Mouse (Mus musculus) liver, embryonic 12.5 days (tissue): ENCODE results near the gene Lcn4. TPM values are rescaled to one million over a fixed set of nuclear protein-coding genes. Genes with fewer than 3 reads are reported as not detected.
A peak's percentile ranks its signal among the peaks of the same experiment; 100 is the strongest.

Experiments
- ATAC-seq: fragments of 200-750 bp; cut with Nextera tagmentation; 2 replicates; pipeline ENCODE4 v1.8.0; 2017; ENCODE audit warnings: moderate number of reproducible peaks, mild to moderate bottlenecking, moderate library complexity
- H3K27ac ChIP-seq: fragments of 300-500 bp; sonication (generic); 2 replicates; pipeline ENCODE4 v1.5.1; 2016; ENCODE audit warnings: mild to moderate bottlenecking
- H3K27me3 ChIP-seq: fragments of 300-500 bp; sonication (generic); replicated peaks from 2 replicates; pipeline ENCODE4 v1.6.1; 2016; ENCODE audit warnings: mild to moderate bottlenecking, moderate library complexity
- H3K36me3 ChIP-seq: fragments of 300-500 bp; sonication (generic); 2 replicates; pipeline ENCODE4 v1.6.1; 2016; ENCODE audit warnings: mild to moderate bottlenecking, moderate library complexity
- H3K4me1 ChIP-seq: fragments of 300-500 bp; sonication (generic); 2 replicates; pipeline ENCODE4 v1.6.1; 2016
- H3K4me2 ChIP-seq: fragments of 300-500 bp; sonication (generic); 2 replicates; pipeline ENCODE4 v1.6.1; 2016; ENCODE audit warnings: mild to moderate bottlenecking, moderate library complexity
- H3K4me3 ChIP-seq: fragments of 300-500 bp; sonication (generic); 2 replicates; pipeline ENCODE4 v1.5.1; 2016; ENCODE audit warnings: mild to moderate bottlenecking, moderate library complexity
- H3K9ac ChIP-seq: fragments of 300-500 bp; sonication (generic); 2 replicates; pipeline ENCODE4 v1.6.1; 2016; ENCODE audit warnings: mild to moderate bottlenecking, moderate library complexity
- H3K9me3 ChIP-seq: fragments of 300-500 bp; sonication (generic); replicated peaks from 2 replicates; pipeline ENCODE4 v1.6.1; 2016; ENCODE audit warnings: mild to moderate bottlenecking, moderate library complexity
- WGBS: fragments of 180-500 bp; shearing (Covaris S2); methylation state at CpG from one replicate; pipeline ENCODE4 v1.1.7; 2016; ENCODE audit not compliant: insufficient replicate concordance; 5-methylcytosine and 5-hydroxymethylcytosine counted together
- polyA plus RNA-seq: library from polyadenylated mRNA; unstranded; fragments of >200 nt; fragmentation: Nextera tagmentation; extraction: Ambion mirVana; gene quantifications from 2 replicates; pipeline ENCODE4 v1.2.1, GENCODE M21; 2016

The Lcn4 gene
- polyA plus RNA-seq, 1 experiment from 2014 or later: not detected

- peaks cover 30% of the 10 kb centered on the region for H3K36me3 ChIP-seq
- H3K27ac ChIP-seq: peak overlapping the region; percentile 48
- H3K9me3 ChIP-seq: no peaks in the 10 kb centered on the region
- no peak for ATAC-seq
- H3K9ac ChIP-seq: peak overlapping the region; percentile 57; the same call in 1 of the 2 replicates
- no peak overlapping the region for H3K4me2 ChIP-seq
- no peak overlapping the region for H3K4me3 ChIP-seq
- 34% methylated on average over 7 of the region's 7 CpGs for WGBS
- peaks cover 50% of the 10 kb centered on the region for H3K4me1 ChIP-seq
- H3K27me3 ChIP-seq: no peaks in the 10 kb centered on the region
Observed at GRCm38 (mm10) chr2:26641006-26641647, 30.0 kb downstream of the Lcn4 start.

DNA sequence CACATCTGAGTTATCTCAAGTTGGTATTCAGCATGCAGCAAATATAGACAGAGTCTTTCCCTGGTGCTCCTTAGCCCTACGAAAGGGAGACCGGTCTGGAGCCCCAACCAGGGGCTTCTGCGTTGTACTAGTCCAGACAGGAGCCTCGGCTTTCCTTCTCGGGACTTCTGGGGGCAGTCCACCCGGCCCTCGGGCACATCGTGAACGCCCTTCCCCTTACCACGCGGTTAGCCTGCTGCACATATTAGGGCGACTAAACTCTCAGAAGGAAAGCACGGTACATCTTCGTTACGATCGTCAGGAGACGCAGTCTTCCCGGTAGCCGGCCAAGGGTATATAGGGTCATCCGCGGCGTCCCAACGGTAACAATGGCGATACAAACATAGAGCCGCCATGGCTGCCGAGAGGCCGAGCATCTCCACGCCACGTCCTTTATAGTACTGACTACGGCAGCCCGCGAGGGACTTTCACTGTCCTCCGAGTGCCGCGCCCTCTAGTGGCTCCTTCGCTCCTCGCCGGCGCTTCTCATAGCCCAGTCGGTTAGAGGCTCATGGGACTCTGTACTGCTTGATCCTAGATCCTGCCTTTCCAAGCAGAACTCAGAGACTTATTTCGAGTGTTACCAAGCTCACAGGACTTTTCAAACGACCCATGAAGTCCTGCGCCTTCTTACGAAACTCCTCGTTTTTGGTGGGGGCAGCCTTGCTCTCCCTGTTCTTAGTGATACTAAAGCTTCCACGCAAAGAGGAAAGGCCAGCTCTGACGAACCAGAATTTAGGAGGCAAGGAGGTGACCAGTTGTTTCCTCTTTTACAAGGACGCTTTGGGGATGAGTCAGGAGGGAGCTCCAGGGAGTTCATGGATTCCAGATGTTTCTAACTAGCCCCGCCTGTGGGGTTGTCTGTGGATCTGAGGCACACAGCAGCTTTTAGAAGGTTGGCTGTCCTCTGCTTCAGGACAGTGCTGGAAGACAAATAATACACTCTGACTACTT, 30.9 kb downstream of the Lcn4 start:
- ATAC-seq: peak; percentile 71
- Histone ChIP-seq H3K27me3 (no peaks in the 10 kb centered on the region), H3K4me2 (peak overlapping the region; percentile 72), H3K27ac (peak overlapping the region; percentile 73), H3K4me3 (peak overlapping the region; percentile 66), H3K9me3 (no peaks in the 10 kb centered on the region), H3K36me3 (peaks cover 40% of the 10 kb centered on the region), H3K9ac (peak overlapping the region; percentile 77), H3K4me1 (peaks cover 52% of the 10 kb centered on the region)
- WGBS: 3% methylated on average over 49 of the region's 49 CpGs

GRCm38 (mm10) chr2:26639083-26639482, 32.0 kb downstream of the Lcn4 start:
- Histone ChIP-seq H3K4me3 (peak overlapping the region; percentile 66), H3K9ac (peak overlapping the region; percentile 77), H3K27me3 (no peaks in the 10 kb centered on the region), H3K4me1 (peaks cover 46% of the 10 kb centered on the region), H3K4me2 (peak overlapping the region; percentile 72), H3K9me3 (no peaks in the 10 kb centered on the region), H3K27ac (peak overlapping the region; percentile 73), H3K36me3 (peaks cover 47% of the 10 kb centered on the region)
- ATAC-seq: peak; percentile 48
- WGBS: 4% methylated on average over 8 of the region's 8 CpGs

GRCm38 (mm10) chr2:26638572-26638971, 32.5 kb downstream of the Lcn4 start:
- H3K36me3 ChIP-seq: peaks cover 47% of the 10 kb centered on the region
- ATAC-seq: no peak

GRCm38 (mm10) chr2:26638039-26638438, 33.0 kb downstream of the Lcn4 start:
- Histone ChIP-seq H3K4me1 (peaks cover 44% of the 10 kb centered on the region), H3K9me3 (no peaks in the 10 kb centered on the region), H3K27me3 (no peaks in the 10 kb centered on the region), H3K27ac (peak overlapping the region; percentile 73; the same call in 1 of the 2 replicates), H3K4me2 (peak overlapping the region; percentile 72), H3K36me3 (peaks cover 47% of the 10 kb centered on the region), H3K4me3 (peak overlapping the region; percentile 66), H3K9ac (peak overlapping the region; percentile 77)
- 49% methylated on average over 5 of the region's 5 CpGs for WGBS
- no peak for ATAC-seq

More at GRCm38 (mm10) chr2:26638572-26638971, 32.5 kb downstream of the Lcn4 start:
- peak overlapping the region; percentile 73 for H3K27ac ChIP-seq
- H3K4me3 ChIP-seq: peak overlapping the region; percentile 66
- H3K9me3 ChIP-seq: no peaks in the 10 kb centered on the region
- peak overlapping the region; percentile 77 for H3K9ac ChIP-seq
- H3K27me3 ChIP-seq: no peaks in the 10 kb centered on the region
- WGBS: 40% methylated on average over 5 of the region's 5 CpGs
- H3K4me1 ChIP-seq: peaks cover 44% of the 10 kb centered on the region
- peak overlapping the region; percentile 72 for H3K4me2 ChIP-seq

DNA sequence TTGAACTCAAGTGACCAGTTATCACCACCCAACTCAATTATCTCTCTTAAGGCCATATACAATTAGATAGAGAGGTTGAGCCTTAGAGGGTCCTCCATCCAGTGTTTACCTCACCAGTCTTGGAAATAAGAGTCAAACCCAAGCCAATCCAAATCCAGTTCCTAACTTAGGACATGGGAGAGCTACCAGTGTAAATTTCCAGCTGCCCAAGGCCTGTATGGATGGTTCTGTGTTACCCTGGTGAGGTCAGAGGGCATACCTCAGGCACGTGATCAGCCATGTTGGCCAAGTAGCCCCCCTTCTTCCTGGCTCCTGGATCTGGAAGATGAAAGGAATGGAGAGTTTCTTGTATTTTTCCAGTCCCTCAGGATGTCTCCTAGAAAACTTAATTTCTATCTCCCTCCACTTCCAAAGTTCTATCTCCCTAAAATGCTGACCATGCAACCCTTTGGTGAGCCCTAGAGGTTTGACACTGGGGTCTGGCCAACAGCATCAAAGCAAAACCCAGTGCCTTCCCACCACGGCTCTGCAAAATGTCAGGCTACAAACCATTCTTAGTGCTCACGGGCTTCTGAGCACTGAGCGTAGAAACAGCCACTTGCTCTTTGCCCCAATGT, 33.7 kb downstream of the Lcn4 start:
- Histone ChIP-seq H3K9ac (0 out of 2 replicates have a peak overlapping the region, but pooled peaks have one; percentile 77), H3K4me2 (peak overlapping the region; percentile 72), H3K4me3 (peak overlapping the region; percentile 66; the same call in 1 of the 2 replicates), H3K4me1 (peaks cover 44% of the 10 kb centered on the region), H3K27ac (peak overlapping the region; percentile 73; the same call in 1 of the 2 replicates), H3K36me3 (peaks cover 47% of the 10 kb centered on the region), H3K27me3 (no peaks in the 10 kb centered on the region), H3K9me3 (no peaks in the 10 kb centered on the region)
- 76% methylated on average over 4 of the region's 4 CpGs for WGBS
- no peak for ATAC-seq

- no peak overlapping the region for H3K4me2 ChIP-seq
- no peak overlapping the region for H3K4me3 ChIP-seq
- H3K27me3 ChIP-seq: no peaks in the 10 kb centered on the region
- peaks cover 47% of the 10 kb centered on the region for H3K36me3 ChIP-seq
- ATAC-seq: no peak
- 37% methylated on average over 2 of the region's 2 CpGs for WGBS
- H3K9me3 ChIP-seq: no peaks in the 10 kb centered on the region
- H3K4me1 ChIP-seq: peaks cover 39% of the 10 kb centered on the region
- H3K27ac ChIP-seq: no peak overlapping the region
- H3K9ac ChIP-seq: no peak overlapping the region
Observed at GRCm38 (mm10) chr2:26636325-26636635, 34.8 kb downstream of the Lcn4 start.

DNA sequence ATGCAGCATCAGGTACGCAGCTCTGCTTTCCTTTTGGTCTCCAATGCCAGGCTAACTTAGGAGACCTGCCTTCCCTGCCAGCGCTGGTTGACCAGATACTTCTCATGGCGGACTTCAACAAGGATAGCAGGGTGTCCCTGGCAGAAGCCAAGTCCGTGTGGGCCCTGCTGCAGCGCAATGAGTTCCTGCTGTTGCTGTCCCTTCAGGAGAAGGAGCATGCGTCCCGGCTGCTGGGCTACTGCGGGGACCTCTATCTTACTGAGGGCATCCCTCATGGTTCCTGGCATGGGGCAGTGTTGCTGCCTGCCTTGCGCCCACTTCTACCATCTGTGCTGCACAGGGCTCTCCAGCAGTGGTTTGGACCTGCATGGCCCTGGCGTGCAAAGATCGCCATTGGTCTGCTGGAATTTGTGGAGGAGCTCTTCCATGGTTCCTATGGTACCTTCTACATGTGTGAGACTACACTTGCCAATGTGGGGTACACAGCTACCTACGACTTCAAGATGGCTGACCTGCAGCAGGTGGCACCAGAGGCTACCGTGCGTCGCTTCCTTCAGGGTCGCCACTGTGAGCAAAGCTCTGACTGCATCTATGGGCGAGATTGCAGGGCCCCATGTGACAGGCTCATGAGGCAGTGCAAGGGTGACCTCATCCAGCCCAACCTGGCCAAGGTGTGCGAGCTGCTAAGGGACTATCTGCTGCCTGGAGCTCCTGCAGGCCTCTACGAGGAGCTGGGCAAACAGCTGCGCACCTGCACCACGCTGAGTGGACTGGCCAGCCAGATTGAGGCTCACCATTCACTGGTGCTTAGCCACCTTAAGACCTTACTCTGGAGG, 35.4 kb downstream of the Lcn4 start:
- WGBS: 54% methylated on average over 21 of the region's 21 CpGs
- no peak overlapping the region for H3K27ac ChIP-seq
- peak; percentile 44 for ATAC-seq
- no peak overlapping the region for H3K4me2 ChIP-seq
- no peak overlapping the region for H3K9ac ChIP-seq
- H3K4me1 ChIP-seq: peaks cover 33% of the 10 kb centered on the region
- H3K36me3 ChIP-seq: peaks cover 47% of the 10 kb centered on the region
- H3K9me3 ChIP-seq: no peaks in the 10 kb centered on the region
- no peak overlapping the region for H3K4me3 ChIP-seq
- H3K27me3 ChIP-seq: no peaks in the 10 kb centered on the region

DNA sequence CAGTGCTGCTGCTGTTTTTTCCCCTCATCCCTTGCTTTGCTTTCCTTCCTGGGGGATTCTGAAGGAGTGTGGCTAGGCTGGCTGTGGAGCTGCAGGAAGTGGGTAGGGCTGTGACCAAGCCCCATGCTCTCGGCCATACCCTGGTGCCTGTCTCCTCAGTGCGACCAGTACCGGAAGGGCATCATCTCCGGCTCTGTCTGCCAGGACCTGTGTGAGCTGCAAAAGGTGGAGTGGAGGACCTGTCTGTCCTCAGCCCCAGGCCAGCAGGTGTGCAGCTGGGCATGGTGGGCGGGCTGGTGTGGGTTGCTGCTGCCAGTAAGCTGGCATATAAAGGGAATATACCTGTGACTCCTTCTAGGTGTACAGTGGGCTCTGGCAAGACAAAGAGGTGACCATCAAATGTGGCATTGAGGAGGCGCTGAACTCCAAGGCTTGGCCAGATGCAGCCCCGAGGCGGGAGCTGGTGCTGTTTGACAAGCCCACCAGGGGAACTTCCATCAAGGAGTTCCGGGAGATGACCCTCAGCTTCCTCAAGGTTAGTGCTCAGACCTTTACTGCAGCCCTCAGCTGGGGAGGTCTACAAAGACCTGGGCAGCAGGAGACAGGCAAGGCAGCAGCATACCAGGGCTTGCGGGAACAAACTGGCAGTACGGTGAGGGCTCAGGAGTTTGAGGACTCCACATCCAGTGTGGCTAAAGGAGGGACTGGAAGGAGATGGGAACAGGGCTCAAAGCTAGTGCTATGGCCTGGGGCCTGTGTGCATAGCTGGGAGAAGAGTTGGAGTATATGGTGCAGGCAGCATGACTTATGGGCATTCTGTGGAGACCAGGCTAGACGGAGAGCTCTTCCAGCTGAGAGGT, 36.2 kb downstream of the Lcn4 start:
- WGBS: 34% methylated on average over 12 of the region's 12 CpGs

GRCm38 (mm10) chr2:26633953-26634530, 37.0 kb downstream of the Lcn4 start:
- Histone ChIP-seq H3K4me1 (peaks cover 30% of the 10 kb centered on the region), H3K27me3 (peaks cover 12% of the 10 kb centered on the region), H3K9me3 (no peaks in the 10 kb centered on the region), H3K4me3 (no peak overlapping the region), H3K9ac (no peak overlapping the region), H3K36me3 (peaks cover 46% of the 10 kb centered on the region), H3K4me2 (no peak overlapping the region), H3K27ac (no peak overlapping the region)
- no peak for ATAC-seq
- WGBS: 45% methylated on average over 4 of the region's 4 CpGs

More for the DNA sequence above, 36.2 kb downstream of the Lcn4 start:
- peaks cover 29% of the 10 kb centered on the region for H3K4me1 ChIP-seq
- no peaks in the 10 kb centered on the region for H3K9me3 ChIP-seq
- peaks cover 4% of the 10 kb centered on the region for H3K27me3 ChIP-seq
- peaks cover 47% of the 10 kb centered on the region for H3K36me3 ChIP-seq
- H3K4me3 ChIP-seq: no peak overlapping the region
- H3K4me2 ChIP-seq: no peak overlapping the region
- no peak overlapping the region for H3K9ac ChIP-seq
- ATAC-seq: peak; percentile 19
- H3K27ac ChIP-seq: no peak overlapping the region
